In genomic region chr15:82907306-82907705, GRCm38 (mm10) we compare ENCODE assay signal across 18 mouse cellular contexts.
DNase-seq lines count a peak whose midpoint lies in the region; ATAC-seq and TF ChIP-seq lines count a peak whose summit lies in the region.
"Had no signal": no experiment of that assay in that cellular context is flagged by ENCODE, and none has a peak within 500 bp of the region (broad histone marks: within the 10 kb centered on the region; RNA-seq: fewer than 3 reads in every experiment).

No protein-coding gene starts in this region.

- no peak overlapping the region for H3K4me3 ChIP-seq in forebrain, embryonic 15.5 days
- no peak overlapping the region for H3K4me3 ChIP-seq in forebrain, postnatal 0 days (ENCODE audit: low read depth, low read length)
- H3K4me3 ChIP-seq in intestine, embryonic 14.5 days (ENCODE audit: low read depth, low read length), result no peak overlapping the region
- H3K4me3 ChIP-seq in intestine, postnatal 0 days (ENCODE audit: low read depth, low read length), result no peak overlapping the region
- H3K4me3 ChIP-seq in embryonic facial prominence, embryonic 13.5 days, result no peak overlapping the region
- H3K4me3 ChIP-seq: heart, embryonic 12.5 days; hindbrain, embryonic 15.5 days; limb, embryonic 15.5 days; midbrain, embryonic 13.5 days had no signal

- WGBS in forebrain, embryonic 15.5 days, result 77% methylated on average over 5 of the region's 5 CpGs
- WGBS in forebrain, postnatal 0 days, result 84% methylated on average over 5 of the region's 5 CpGs
- 78% methylated on average over 5 of the region's 5 CpGs for WGBS in intestine, embryonic 14.5 days
- WGBS in intestine, postnatal 0 days, result 82% methylated on average over 5 of the region's 5 CpGs
- 75% methylated on average over 5 of the region's 5 CpGs for WGBS in embryonic facial prominence, embryonic 13.5 days

- no peak overlapping the region for H3K9ac ChIP-seq in forebrain, embryonic 15.5 days (replicated peaks)
- no peak overlapping the region for H3K9ac ChIP-seq in forebrain, postnatal 0 days
- H3K9ac ChIP-seq in intestine, embryonic 14.5 days (ENCODE audit: low read length), result no peak overlapping the region
- no peak overlapping the region for H3K9ac ChIP-seq in intestine, postnatal 0 days (ENCODE audit: low read depth, low read length)
- no peak overlapping the region for H3K9ac ChIP-seq in embryonic facial prominence, embryonic 13.5 days
- H3K9ac ChIP-seq: heart, embryonic 12.5 days; hindbrain, embryonic 15.5 days; limb, embryonic 15.5 days; midbrain, embryonic 13.5 days had no signal

- H3K9me3 ChIP-seq in forebrain, embryonic 15.5 days, result no peaks in the 10 kb centered on the region
- H3K9me3 ChIP-seq in forebrain, postnatal 0 days (ENCODE audit: low read length), result no peaks in the 10 kb centered on the region
- H3K9me3 ChIP-seq in intestine, embryonic 14.5 days (ENCODE audit: control insufficient read depth, low read length), result no peaks in the 10 kb centered on the region
- H3K9me3 ChIP-seq in intestine, postnatal 0 days (ENCODE audit: control insufficient read depth), result no peaks in the 10 kb centered on the region
- H3K9me3 ChIP-seq in embryonic facial prominence, embryonic 13.5 days, result no peaks in the 10 kb centered on the region
- H3K9me3 ChIP-seq: heart, embryonic 12.5 days; hindbrain, embryonic 15.5 days; limb, embryonic 15.5 days; midbrain, embryonic 13.5 days had no signal

- H3K27ac ChIP-seq in forebrain, embryonic 15.5 days (replicated peaks), result 0 out of 2 replicates have a peak overlapping the region, but pooled peaks have one; percentile 34
- H3K27ac ChIP-seq in forebrain, postnatal 0 days (ENCODE audit: low read depth, low read length), result no peak overlapping the region
- no peak overlapping the region for H3K27ac ChIP-seq in intestine, embryonic 14.5 days (ENCODE audit: low read depth)
- no peak overlapping the region for H3K27ac ChIP-seq in intestine, postnatal 0 days (ENCODE audit: low read depth, low read length)
- H3K27ac ChIP-seq in embryonic facial prominence, embryonic 13.5 days, result 0 out of 2 replicates have a peak overlapping the region, but pooled peaks have one; percentile 33
- H3K27ac ChIP-seq: hindbrain, embryonic 15.5 days had no signal

- no peak overlapping the region for H3K4me2 ChIP-seq in forebrain, embryonic 15.5 days (replicated peaks)
- no peak overlapping the region for H3K4me2 ChIP-seq in forebrain, postnatal 0 days (ENCODE audit: low read depth)
- no peak overlapping the region for H3K4me2 ChIP-seq in intestine, embryonic 14.5 days (ENCODE audit: low read length)
- H3K4me2 ChIP-seq in intestine, postnatal 0 days (replicated peaks; ENCODE audit: low read depth), result no peak overlapping the region
- no peak overlapping the region for H3K4me2 ChIP-seq in embryonic facial prominence, embryonic 13.5 days
- H3K4me2 ChIP-seq: heart, embryonic 12.5 days; hindbrain, embryonic 15.5 days; midbrain, embryonic 13.5 days had no signal

- no peak for DNase-seq in forebrain, postnatal 0 days
- peak; percentile 41 for DNase-seq in intestine, embryonic 14.5 days (ENCODE audit: low spot score)
- DNase-seq in right cerebral cortex, postnatal 4 days, result peak; percentile 1
- DNase-seq in right cerebral cortex, adult 18-20 months, result no peak
- no peak for DNase-seq in liver
- DNase-seq: adrenal gland, postnatal 25 days; cerebellum, adult 11 months; gastrocnemius, postnatal 36 days; heart, postnatal 14 days; kidney, adult 11 months had no signal

- TF ChIP-seq CTCF in forebrain, postnatal 0 days (IDR thresholded peaks at IDR 0.05; ENCODE audit: low read depth), result no peak
- TF ChIP-seq CTCF in intestine, postnatal 0 days (IDR thresholded peaks at IDR 0.05; ENCODE audit: low read depth), result no peak

- H3K4me1 ChIP-seq in forebrain, embryonic 15.5 days, result peaks cover 63% of the 10 kb centered on the region
- H3K4me1 ChIP-seq in forebrain, postnatal 0 days (ENCODE audit: insufficient read depth), result peaks cover 17% of the 10 kb centered on the region
- H3K4me1 ChIP-seq in intestine, embryonic 14.5 days (replicated peaks; ENCODE audit: control insufficient read depth, insufficient read depth, low read length), result peaks cover 13% of the 10 kb centered on the region
- no peaks in the 10 kb centered on the region for H3K4me1 ChIP-seq in intestine, postnatal 0 days (replicated peaks; ENCODE audit: control insufficient read depth, insufficient read depth, low read length)
- H3K4me1 ChIP-seq in embryonic facial prominence, embryonic 13.5 days, result peaks cover 75% of the 10 kb centered on the region

- no peak for ATAC-seq in forebrain, embryonic 15.5 days (replicated peaks)
- no peak for ATAC-seq in forebrain, postnatal 0 days
- ATAC-seq in intestine, embryonic 14.5 days (replicated peaks; ENCODE audit: low FRiP score, low TSS enrichment, low read depth), result no peak
- ATAC-seq in intestine, postnatal 0 days, result no peak
- ATAC-seq in embryonic facial prominence, embryonic 13.5 days (ENCODE audit: insufficient number of reproducible peaks, insufficient read depth, low FRiP score, low TSS enrichment, low read depth), result no peak
- ATAC-seq: midbrain, embryonic 13.5 days had no signal

- H3K27me3 ChIP-seq in forebrain, embryonic 15.5 days, result no peaks in the 10 kb centered on the region
- no peaks in the 10 kb centered on the region for H3K27me3 ChIP-seq in forebrain, postnatal 0 days (ENCODE audit: insufficient read depth, low read length)
- H3K27me3 ChIP-seq in intestine, embryonic 14.5 days (replicated peaks; ENCODE audit: control insufficient read depth, insufficient read depth, low read length), result no peaks in the 10 kb centered on the region
- peaks cover 9% of the 10 kb centered on the region; the same call in 1 of the 2 replicates for H3K27me3 ChIP-seq in intestine, postnatal 0 days (replicated peaks; ENCODE audit: control insufficient read depth, insufficient read depth, low read length)
- H3K27me3 ChIP-seq in embryonic facial prominence, embryonic 13.5 days, result peaks cover 16% of the 10 kb centered on the region
- H3K27me3 ChIP-seq: CH12.LX; hindbrain, embryonic 15.5 days had no signal

- H3K36me3 ChIP-seq in forebrain, embryonic 15.5 days, result no peaks in the 10 kb centered on the region
- H3K36me3 ChIP-seq in forebrain, postnatal 0 days (ENCODE audit: insufficient read depth), result no peaks in the 10 kb centered on the region
- H3K36me3 ChIP-seq in intestine, embryonic 14.5 days (ENCODE audit: control insufficient read depth, insufficient read depth, low read length), result no peaks in the 10 kb centered on the region
- no peaks in the 10 kb centered on the region for H3K36me3 ChIP-seq in intestine, postnatal 0 days (ENCODE audit: control insufficient read depth, insufficient read depth)
- H3K36me3 ChIP-seq in embryonic facial prominence, embryonic 13.5 days, result no peaks in the 10 kb centered on the region
- H3K36me3 ChIP-seq: heart, embryonic 12.5 days; hindbrain, embryonic 15.5 days; limb, embryonic 15.5 days; midbrain, embryonic 13.5 days had no signal

Comparison
In these comparisons a context has a peak if more than half of its experiments do, and no peak if none do; other contexts are left out.
1. H3K27ac ChIP-seq: peak in forebrain, embryonic 15.5 days (single experiment) and embryonic facial prominence, embryonic 13.5 days (single experiment); none in forebrain, postnatal 0 days (single experiment), intestine, embryonic 14.5 days (single experiment) and intestine, postnatal 0 days (single experiment).
2. DNase-seq: peak in intestine, embryonic 14.5 days (single experiment) and right cerebral cortex, postnatal 4 days (single experiment); none in forebrain, postnatal 0 days (single experiment), right cerebral cortex, adult 18-20 months (single experiment) and liver (single experiment).